Mouse (Mus musculus): ENCODE data around the gene Cdhr1. TPM values are rescaled to one million over a fixed set of nuclear protein-coding genes. Genes with fewer than 3 reads are reported as not detected.

Gene Cdhr1
- polyA plus RNA-seq, 1 experiment from 2014 or later: 1.7 TPM

DNA sequence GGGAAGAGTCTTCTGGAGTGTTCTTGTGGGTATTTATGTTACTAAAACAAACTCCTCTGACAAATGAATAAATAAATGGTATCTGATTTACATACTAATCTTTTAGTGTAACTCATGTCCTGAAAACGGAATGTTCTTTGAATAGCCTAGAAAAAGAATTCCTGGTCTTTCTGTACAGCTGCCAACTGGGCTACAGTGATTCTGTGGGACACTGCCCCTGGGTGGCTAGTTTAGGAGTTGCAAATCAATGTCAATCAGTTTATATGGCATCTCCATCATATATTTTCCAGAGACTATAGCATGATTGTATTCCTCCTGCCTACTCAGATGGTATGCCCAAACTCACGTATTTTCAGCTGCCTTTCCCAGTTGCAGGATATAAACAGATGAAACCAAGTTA lies 33.3 kb downstream of the Cdhr1 start:
- Histone ChIP-seq H3K9ac (ENCODE audit: low read depth, low read length) (no peak overlapping the region), H3K36me3 (ENCODE audit: insufficient read depth, low read length) (no peaks in the 10 kb centered on the region), H3K9me3 (replicated peaks; ENCODE audit: low read length) (no peaks in the 10 kb centered on the region), H3K27ac (no peak overlapping the region), H3K27me3 (ENCODE audit: insufficient read depth, low read length) (no peaks in the 10 kb centered on the region), H3K4me3 (replicated peaks; ENCODE audit: low read depth, low read length) (no peak overlapping the region), H3K4me1 (replicated peaks; ENCODE audit: insufficient read depth, low read length) (no peaks in the 10 kb centered on the region), H3K4me2 (ENCODE audit: low read length) (no peak overlapping the region)
- DNase-seq (ENCODE audit: low spot score): no peak
- no peak for ATAC-seq (replicated peaks; ENCODE audit: low FRiP score, low read depth)
- TF ChIP-seq CTCF (IDR thresholded peaks at IDR 0.05; ENCODE audit: low read depth): no peak
- 64% methylated on average over 2 of the region's 2 CpGs for WGBS

DNA sequence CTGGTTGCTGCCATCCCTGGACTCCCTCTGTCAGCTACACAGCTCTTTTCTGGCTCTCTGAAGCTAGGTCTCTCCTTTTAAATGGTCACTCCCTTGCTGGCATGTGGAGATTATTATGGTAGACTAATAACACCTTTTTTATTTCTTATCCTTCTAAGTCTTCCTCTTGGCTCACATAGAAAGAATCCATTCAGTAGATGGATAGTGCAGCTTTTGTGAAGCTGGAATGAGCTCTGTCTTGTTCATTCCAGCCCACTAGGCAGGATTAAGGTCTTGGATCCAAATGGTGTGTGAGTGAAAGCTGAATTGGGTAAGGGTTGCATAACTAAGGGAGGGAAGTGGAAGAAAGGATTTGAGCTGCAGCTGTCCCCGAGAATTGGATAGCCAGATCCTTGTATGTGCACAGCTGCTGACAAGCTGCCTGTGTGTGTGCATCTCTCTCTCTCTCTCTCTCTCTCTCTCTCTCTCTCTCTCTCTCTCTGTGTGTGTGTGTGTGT lies 49.2 kb downstream of the Cdhr1 start, which contains the start of gene Rgr:
Gene Rgr, minus strand, starts transcription at position 51 of the 497 bp plus-strand sequence.
- no peak within 1 kb of the TSS for H3K4me2 ChIP-seq (ENCODE audit: low read length)
- no peak within 1 kb of the TSS for H3K27ac ChIP-seq
- H3K4me3 ChIP-seq (replicated peaks; ENCODE audit: low read depth, low read length): no peak within 1 kb of the TSS
- no peak for TF ChIP-seq CTCF (IDR thresholded peaks at IDR 0.05; ENCODE audit: low read depth)
- H3K27me3 ChIP-seq (ENCODE audit: insufficient read depth, low read length): no peaks in the 10 kb centered on the region
- WGBS: 60% methylated on average over 1 of the region's 1 CpGs
- H3K36me3 ChIP-seq (ENCODE audit: insufficient read depth, low read length): no peaks in the 10 kb centered on the region
- no peak for DNase-seq (ENCODE audit: low spot score)
- H3K4me1 ChIP-seq (replicated peaks; ENCODE audit: insufficient read depth, low read length): no peaks in the 10 kb centered on the region
- H3K9ac ChIP-seq (ENCODE audit: low read depth, low read length): no peak within 1 kb of the TSS
- no peak for ATAC-seq (replicated peaks; ENCODE audit: low FRiP score, low read depth)
- H3K9me3 ChIP-seq (replicated peaks; ENCODE audit: low read length): no peaks in the 10 kb centered on the region

DNA sequence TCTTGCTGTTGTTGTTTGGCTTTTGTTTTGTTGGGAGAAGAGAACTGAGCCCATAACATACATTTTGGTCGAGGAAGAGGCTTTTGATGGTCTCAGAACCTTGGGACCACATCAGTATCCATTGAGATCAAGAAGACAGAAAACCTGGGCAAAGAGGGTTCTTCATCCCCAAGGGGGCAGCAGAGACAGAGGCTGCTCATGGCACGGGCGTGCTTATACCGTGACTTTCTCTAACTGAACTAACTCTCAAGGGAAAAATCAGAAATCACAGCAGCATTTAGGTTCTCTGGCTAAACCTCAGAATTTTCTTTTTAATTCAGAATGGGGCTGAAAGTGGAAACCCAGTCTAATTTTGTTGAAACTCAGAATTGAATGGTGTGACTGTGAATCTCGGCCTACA lies 63.7 kb downstream of the Cdhr1 start:
- Histone ChIP-seq H3K9ac (ENCODE audit: low read depth, low read length) (no peak overlapping the region), H3K27ac (no peak overlapping the region), H3K4me1 (replicated peaks; ENCODE audit: insufficient read depth, low read length) (no peaks in the 10 kb centered on the region), H3K36me3 (ENCODE audit: insufficient read depth, low read length) (no peaks in the 10 kb centered on the region), H3K4me3 (replicated peaks; ENCODE audit: low read depth, low read length) (no peak overlapping the region), H3K4me2 (ENCODE audit: low read length) (no peak overlapping the region), H3K9me3 (replicated peaks; ENCODE audit: low read length) (no peaks in the 10 kb centered on the region), H3K27me3 (ENCODE audit: insufficient read depth, low read length) (no peaks in the 10 kb centered on the region)
- no peak for ATAC-seq (replicated peaks; ENCODE audit: low FRiP score, low read depth)
- 40% methylated on average over 5 of the region's 5 CpGs for WGBS
- DNase-seq (ENCODE audit: low spot score): peak; percentile 14
- peak; percentile 48 for TF ChIP-seq CTCF (IDR thresholded peaks at IDR 0.05; ENCODE audit: low read depth)

- DNase-seq (ENCODE audit: low spot score) (peak; percentile 77), ATAC-seq (replicated peaks; ENCODE audit: low FRiP score, low read depth) (no peak)
- WGBS: 15% methylated on average over 7 of the region's 7 CpGs
- Histone ChIP-seq H3K36me3 (ENCODE audit: insufficient read depth, low read length) (no peaks in the 10 kb centered on the region), H3K27ac (no peak overlapping the region), H3K4me3 (replicated peaks; ENCODE audit: low read depth, low read length) (no peak overlapping the region), H3K9me3 (replicated peaks; ENCODE audit: low read length) (no peaks in the 10 kb centered on the region), H3K4me1 (replicated peaks; ENCODE audit: insufficient read depth, low read length) (no peaks in the 10 kb centered on the region), H3K9ac (ENCODE audit: low read depth, low read length) (no peak overlapping the region), H3K27me3 (ENCODE audit: insufficient read depth, low read length) (no peaks in the 10 kb centered on the region), H3K4me2 (ENCODE audit: low read length) (no peak overlapping the region)
- TF ChIP-seq CTCF (IDR thresholded peaks at IDR 0.05; ENCODE audit: low read depth): peak; percentile 94
Observed at GRCm38 (mm10) chr14:37033241-37033640, 64.9 kb downstream of the Cdhr1 start.

GRCm38 (mm10) chr14:37032481-37033104 lies 65.6 kb downstream of the Cdhr1 start:
- no peak for ATAC-seq (replicated peaks; ENCODE audit: low FRiP score, low read depth)
- Histone ChIP-seq H3K27ac (no peak overlapping the region), H3K9me3 (replicated peaks; ENCODE audit: low read length) (no peaks in the 10 kb centered on the region), H3K36me3 (ENCODE audit: insufficient read depth, low read length) (no peaks in the 10 kb centered on the region), H3K4me1 (replicated peaks; ENCODE audit: insufficient read depth, low read length) (no peaks in the 10 kb centered on the region), H3K4me2 (ENCODE audit: low read length) (no peak overlapping the region), H3K4me3 (replicated peaks; ENCODE audit: low read depth, low read length) (no peak overlapping the region), H3K9ac (ENCODE audit: low read depth, low read length) (no peak overlapping the region), H3K27me3 (ENCODE audit: insufficient read depth, low read length) (no peaks in the 10 kb centered on the region)
- no peak for TF ChIP-seq CTCF (IDR thresholded peaks at IDR 0.05; ENCODE audit: low read depth)
- 68% methylated on average over 11 of the region's 11 CpGs for WGBS
- DNase-seq (ENCODE audit: low spot score): no peak

GRCm38 (mm10) chr14:37028555-37028954 lies 69.6 kb downstream of the Cdhr1 start:
- no peak overlapping the region for H3K4me2 ChIP-seq (ENCODE audit: low read length)
- H3K4me1 ChIP-seq (replicated peaks; ENCODE audit: insufficient read depth, low read length): no peaks in the 10 kb centered on the region
- no peak for TF ChIP-seq CTCF (IDR thresholded peaks at IDR 0.05; ENCODE audit: low read depth)
- 81% methylated on average over 3 of the region's 3 CpGs for WGBS
- no peaks in the 10 kb centered on the region for H3K27me3 ChIP-seq (ENCODE audit: insufficient read depth, low read length)
- no peak overlapping the region for H3K4me3 ChIP-seq (replicated peaks; ENCODE audit: low read depth, low read length)
- no peaks in the 10 kb centered on the region for H3K9me3 ChIP-seq (replicated peaks; ENCODE audit: low read length)
- ATAC-seq (replicated peaks; ENCODE audit: low FRiP score, low read depth): no peak
- H3K9ac ChIP-seq (ENCODE audit: low read depth, low read length): no peak overlapping the region
- no peak for DNase-seq (ENCODE audit: low spot score)
- H3K36me3 ChIP-seq (ENCODE audit: insufficient read depth, low read length): no peaks in the 10 kb centered on the region
- H3K27ac ChIP-seq: no peak overlapping the region

GRCm38 (mm10) chr14:37027951-37028350 lies 70.2 kb downstream of the Cdhr1 start:
- H3K9me3 ChIP-seq (replicated peaks; ENCODE audit: low read length): no peaks in the 10 kb centered on the region
- no peak overlapping the region for H3K4me3 ChIP-seq (replicated peaks; ENCODE audit: low read depth, low read length)
- WGBS: 89% methylated on average over 3 of the region's 3 CpGs
- H3K4me2 ChIP-seq (ENCODE audit: low read length): no peak overlapping the region
- no peak overlapping the region for H3K9ac ChIP-seq (ENCODE audit: low read depth, low read length)
- no peaks in the 10 kb centered on the region for H3K4me1 ChIP-seq (replicated peaks; ENCODE audit: insufficient read depth, low read length)
- no peak overlapping the region for H3K27ac ChIP-seq
- H3K27me3 ChIP-seq (ENCODE audit: insufficient read depth, low read length): no peaks in the 10 kb centered on the region
- no peak for DNase-seq (ENCODE audit: low spot score)
- no peak for TF ChIP-seq CTCF (IDR thresholded peaks at IDR 0.05; ENCODE audit: low read depth)
- H3K36me3 ChIP-seq (ENCODE audit: insufficient read depth, low read length): no peaks in the 10 kb centered on the region
- ATAC-seq (replicated peaks; ENCODE audit: low FRiP score, low read depth): no peak

Other genes starting within 250 kb of the Cdhr1 start
- 43.3 and 44.0 TPM in 2 replicates for gene Ccser2, start 129.6 kb downstream of the Cdhr1 start, polyA plus RNA-seq (2015; fragmentation: Nextera tagmentation; extraction: Ambion mirVana)
- not detected in 2 replicates for gene Rgr, start 49.4 kb downstream of the Cdhr1 start, polyA plus RNA-seq (2015; fragmentation: Nextera tagmentation; extraction: Ambion mirVana)
- not detected in 2 replicates for gene Lrit1, start 43.5 kb downstream of the Cdhr1 start, polyA plus RNA-seq (2015; fragmentation: Nextera tagmentation; extraction: Ambion mirVana)
- gene Lrit2, start 30.4 kb downstream of the Cdhr1 start, polyA plus RNA-seq (2015; fragmentation: Nextera tagmentation; extraction: Ambion mirVana): not detected in 2 replicates
- 0.17 and 0.26 TPM in 2 replicates for gene 2610528A11Rik, start 15.7 kb upstream of the Cdhr1 start, polyA plus RNA-seq (2015; fragmentation: Nextera tagmentation; extraction: Ambion mirVana)
- 267 and 296 TPM in 2 replicates for gene Ghitm, start 36.9 kb upstream of the Cdhr1 start, polyA plus RNA-seq (2015; fragmentation: Nextera tagmentation; extraction: Ambion mirVana)

All from kidney, postnatal 0 days (tissue).